In the genomic region with DNA sequence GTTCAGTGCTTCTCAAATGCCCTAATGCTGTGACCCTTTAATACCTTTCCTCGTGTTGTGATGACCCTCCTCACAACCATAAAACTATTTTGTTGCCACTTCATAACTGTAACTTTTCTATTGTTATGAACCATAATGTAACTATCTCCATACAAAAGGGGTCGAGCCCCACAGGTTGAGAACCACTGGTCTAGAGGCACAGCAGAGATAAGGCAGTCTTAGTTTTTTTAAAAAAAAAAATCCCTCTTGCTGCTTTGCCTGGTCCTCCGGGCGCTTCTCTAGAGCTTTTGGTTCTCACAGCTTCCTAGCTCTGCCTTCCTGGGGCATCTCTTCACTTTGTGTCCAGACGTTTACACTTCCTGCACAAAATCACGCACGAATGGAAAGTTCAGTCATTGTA, we compare ENCODE assay signal across 17 mouse cellular contexts.
"Had no signal": no experiment of that assay in that cellular context is flagged by ENCODE, and none has a peak within 500 bp of the region (broad histone marks: within the 10 kb centered on the region; RNA-seq: fewer than 3 reads in every experiment).

No protein-coding gene starts in this region.

- H3K27me3 ChIP-seq: neural tube, embryonic 12.5 days; neural tube, embryonic 13.5 days; neural tube, embryonic 15.5 days; stomach, embryonic 15.5 days had no signal

- H3K4me3 ChIP-seq: neural tube, embryonic 12.5 days; neural tube, embryonic 13.5 days; neural tube, embryonic 15.5 days; stomach, embryonic 15.5 days had no signal

- H3K9ac ChIP-seq: neural tube, embryonic 12.5 days; neural tube, embryonic 13.5 days; neural tube, embryonic 15.5 days; stomach, embryonic 15.5 days had no signal

- H3K4me2 ChIP-seq: neural tube, embryonic 12.5 days; neural tube, embryonic 13.5 days; neural tube, embryonic 15.5 days; stomach, embryonic 15.5 days had no signal

- H3K36me3 ChIP-seq: neural tube, embryonic 12.5 days; neural tube, embryonic 13.5 days; neural tube, embryonic 15.5 days; stomach, embryonic 15.5 days had no signal

- H3K4me1 ChIP-seq: neural tube, embryonic 12.5 days; stomach, embryonic 15.5 days had no signal

- H3K27ac ChIP-seq: neural tube, embryonic 12.5 days; neural tube, embryonic 13.5 days; neural tube, embryonic 15.5 days; stomach, embryonic 15.5 days; stomach, postnatal 0 days had no signal

- H3K9me3 ChIP-seq: neural tube, embryonic 12.5 days; neural tube, embryonic 13.5 days; neural tube, embryonic 15.5 days; stomach, embryonic 15.5 days had no signal

- DNase-seq: retina, postnatal 1 day; right cerebral cortex, adult 18-20 months; right cerebral cortex, postnatal 14 days; right cerebral cortex, postnatal 25 days; right cerebral cortex, postnatal 4 days; spleen, adult 18-20 months; thymus, adult 18-20 months; thymus, adult 2 months; thymus, postnatal 14 days; thymus, postnatal 25 days; thymus, postnatal 36 days; thymus, postnatal 4 days had no signal
